Mouse (Mus musculus): Measurements from ENCODE around the gene Gskip.

- TF ChIP-seq CTCF (IDR thresholded peaks at IDR 0.05; ENCODE audit: insufficient read depth, low read depth, low read length) (no peak), POLR2A (IDR thresholded peaks at IDR 0.05; ENCODE audit: insufficient read depth, low read depth, low read length) (no peak)
Measured at GRCm38 (mm10) chr12:105722657-105723056, 38.0 kb downstream of the Gskip start.
